Mouse (Mus musculus) midbrain, embryonic 11.5 days (tissue): ENCODE data around the gene Raf1. TPM values are rescaled to one million over a fixed set of nuclear protein-coding genes. Genes with fewer than 3 reads are reported as not detected.

ENCODE experiments used
- ATAC-seq: fragments of 200-750 bp; cut with Nextera tagmentation; 2 replicates; pipeline ENCODE4 v1.8.0; 2017; ENCODE audit warnings: moderate TSS enrichment, moderate library complexity; ENCODE audit not compliant: low FRiP score
- DNase-seq: peaks from one replicate; pipeline ENCODE4 v3.0.0; 2015; ENCODE audit warnings: low spot score; ENCODE audit errors: missing footprints
- H3K27ac ChIP-seq: fragments of 300-500 bp; sonication (generic); 2 replicates; pipeline ENCODE4 v1.5.1; 2014; ENCODE audit warnings: low read depth, low read length
- H3K27me3 ChIP-seq: fragments of 300-500 bp; sonication (generic); 2 replicates; pipeline ENCODE4 v1.6.1; 2014; ENCODE audit warnings: mild to moderate bottlenecking, low read length, moderate library complexity, mixed read lengths; ENCODE audit not compliant: control insufficient read depth, insufficient read depth
- H3K36me3 ChIP-seq: fragments of 300-500 bp; sonication (generic); 2 replicates; pipeline ENCODE4 v1.6.1; 2014; ENCODE audit warnings: mild to moderate bottlenecking, low read length, moderate library complexity, mixed read lengths; ENCODE audit not compliant: control insufficient read depth, insufficient read depth
- H3K4me1 ChIP-seq: fragments of 300-500 bp; sonication (generic); 2 replicates; pipeline ENCODE4 v1.6.1; 2014; ENCODE audit warnings: low read length; ENCODE audit not compliant: control insufficient read depth, insufficient read depth
- H3K4me2 ChIP-seq: fragments of 300-500 bp; sonication (generic); 2 replicates; pipeline ENCODE4 v1.6.1; 2014; ENCODE audit warnings: mild to moderate bottlenecking, moderate library complexity
- H3K4me3 ChIP-seq: fragments of 300-500 bp; sonication (generic); 2 replicates; pipeline ENCODE4 v1.5.1; 2014; ENCODE audit warnings: low read depth, low read length
- H3K9ac ChIP-seq: fragments of 300-500 bp; sonication (generic); 2 replicates; pipeline ENCODE4 v1.6.1; 2014; ENCODE audit warnings: low read length
- H3K9me3 ChIP-seq: fragments of 300-500 bp; sonication (generic); 2 replicates; pipeline ENCODE4 v1.6.1; 2016; ENCODE audit warnings: low read length; ENCODE audit not compliant: control insufficient read depth
- WGBS: fragments of 180-500 bp; shearing (Covaris S2); extraction: QIAGEN DNeasy Blood & Tissue Kit; methylation state at CpG from one replicate; pipeline ENCODE4 v1.1.7; 2014; 5-methylcytosine and 5-hydroxymethylcytosine counted together
- polyA plus RNA-seq: library from polyadenylated mRNA; unstranded; fragments of >200 nt; fragmentation: Nextera tagmentation; extraction: Ambion mirVana; gene quantifications from 2 replicates; pipeline ENCODE4 v1.2.1, GENCODE M21; 2014

Raf1 gene
- polyA plus RNA-seq, 1 experiment from 2014 or later, result 141 TPM

GRCm38 (mm10) chr6:115574171-115574570 lies 102.3 kb downstream of the Raf1 start:
- no peak overlapping the region for H3K4me2 ChIP-seq
- H3K27ac ChIP-seq, result no peak overlapping the region
- no peaks in the 10 kb centered on the region for H3K27me3 ChIP-seq
- no peak for DNase-seq
- WGBS, result 93% methylated on average over 7 of the region's 7 CpGs
- peaks cover 16% of the 10 kb centered on the region for H3K36me3 ChIP-seq
- H3K4me3 ChIP-seq, result no peak overlapping the region
- H3K9ac ChIP-seq, result no peak overlapping the region
- H3K4me1 ChIP-seq, result no peaks in the 10 kb centered on the region
- no peak for ATAC-seq
- no peaks in the 10 kb centered on the region for H3K9me3 ChIP-seq

Other genes starting within 250 kb of the Raf1 start
- 29.0 and 32.7 TPM in 2 replicates for gene Tsen2, start 132.0 kb downstream of the Raf1 start, polyA plus RNA-seq
- 0.15 and 0.19 TPM in 2 replicates for gene Mkrn2os, start 84.1 kb downstream of the Raf1 start, polyA plus RNA-seq
- 24.0 and 24.1 TPM in 2 replicates for gene Mkrn2, start 74.7 kb downstream of the Raf1 start, polyA plus RNA-seq
- gene Tmem40, start 85.8 kb upstream of the Raf1 start, polyA plus RNA-seq, result 1.4 and 2.1 TPM in 2 replicates
- gene Cand2, start 97.9 kb upstream of the Raf1 start, polyA plus RNA-seq, result 24.6 and 27.5 TPM in 2 replicates
- gene Rpl32, start 132.1 kb upstream of the Raf1 start, polyA plus RNA-seq, result 1,817 and 1,848 TPM in 2 replicates
- 1.7 and 2.0 TPM in 2 replicates for gene Efcab12, start 161.8 kb upstream of the Raf1 start, polyA plus RNA-seq
- gene Mbd4, start 176.7 kb upstream of the Raf1 start, polyA plus RNA-seq, result 19.6 and 24.7 TPM in 2 replicates
- 25.6 and 25.9 TPM in 2 replicates for gene Ift122, start 176.8 kb upstream of the Raf1 start, polyA plus RNA-seq